Mouse (Mus musculus) heart, embryonic 14.5 days (tissue): ENCODE measurements around the gene Ascc3. TPM values are rescaled to one million over a fixed set of nuclear protein-coding genes. Genes with fewer than 3 reads are reported as not detected.

Experiments used
- ATAC-seq: fragments of 200-750 bp; cut with Nextera tagmentation; 2 replicates; pipeline ENCODE4 v1.8.0; 2017; ENCODE audit warnings: low read depth, moderate TSS enrichment; ENCODE audit not compliant: insufficient number of reproducible peaks, insufficient read depth, low FRiP score
- H3K27ac ChIP-seq, 2 experiments: fragments of 200-500 bp in 1 of 2; fragments of 300-500 bp in 1 of 2; sonication (generic) in 1 of 2; replicated peaks in 1 of 2; 2 replicates each; pipeline ENCODE4 v1.5.1; 2012 to 2014; ENCODE audit warnings: low read depth in 2 of 2, low read length in 2 of 2, control low read depth in 1 of 2, mild to moderate bottlenecking in 1 of 2, mixed read lengths in 1 of 2; ENCODE audit not compliant: control insufficient read depth in 1 of 2, insufficient read depth in 1 of 2
- H3K27me3 ChIP-seq: fragments of 300-500 bp; sonication (generic); 2 replicates; pipeline ENCODE4 v1.6.1; 2014; ENCODE audit warnings: mild to moderate bottlenecking, low read length, control low read depth; ENCODE audit not compliant: control insufficient read depth, insufficient read depth
- H3K36me3 ChIP-seq: fragments of 300-500 bp; sonication (generic); 2 replicates; pipeline ENCODE4 v1.6.1; 2014; ENCODE audit warnings: mild to moderate bottlenecking, control low read depth, low read length, mixed read lengths; ENCODE audit not compliant: control insufficient read depth, insufficient read depth
- H3K4me1 ChIP-seq, 2 experiments: fragments of 200-500 bp in 1 of 2; fragments of 300-500 bp in 1 of 2; sonication (generic) in 1 of 2; 2 replicates each; pipeline ENCODE4 v1.6.1; 2012 to 2014; ENCODE audit warnings: low read length in 2 of 2, control low read depth in 1 of 2, mixed read lengths in 1 of 2; ENCODE audit not compliant: control insufficient read depth in 2 of 2, insufficient read depth in 2 of 2
- H3K4me2 ChIP-seq: fragments of 300-500 bp; sonication (generic); 2 replicates; pipeline ENCODE4 v1.6.1; 2014; ENCODE audit warnings: mild to moderate bottlenecking, low read length
- H3K4me3 ChIP-seq, 2 experiments: fragments of 200-500 bp in 1 of 2; fragments of 300-500 bp in 1 of 2; sonication (generic) in 1 of 2; 2 replicates each; pipeline ENCODE4 v1.5.1; 2012 to 2014; ENCODE audit warnings: low read length in 2 of 2, mild to moderate bottlenecking in 2 of 2, control low read depth in 1 of 2, low read depth in 1 of 2, moderate library complexity in 1 of 2; ENCODE audit not compliant: control insufficient read depth in 1 of 2, insufficient read depth in 1 of 2
- H3K9ac ChIP-seq: fragments of 300-500 bp; sonication (generic); 2 replicates; pipeline ENCODE4 v1.6.1; 2014; ENCODE audit warnings: mild to moderate bottlenecking, low read length
- H3K9me3 ChIP-seq: fragments of 300-500 bp; sonication (generic); 2 replicates; pipeline ENCODE4 v1.6.1; 2016; ENCODE audit warnings: low read length, control low read depth; ENCODE audit not compliant: control insufficient read depth
- WGBS: fragments of 180-500 bp; shearing (Covaris S2); extraction: QIAGEN DNeasy Blood & Tissue Kit; methylation state at CpG from one replicate; pipeline ENCODE4 v1.1.7; 2014; 5-methylcytosine and 5-hydroxymethylcytosine counted together
- polyA plus RNA-seq: library from polyadenylated mRNA; unstranded; fragments of >200 nt; fragmentation: Nextera tagmentation; extraction: Ambion mirVana; gene quantifications from 2 replicates; pipeline ENCODE4 v1.2.1, GENCODE M21; 2014

Gene Ascc3
- polyA plus RNA-seq, 1 experiment from 2014 or later, result 19.0 TPM

DNA sequence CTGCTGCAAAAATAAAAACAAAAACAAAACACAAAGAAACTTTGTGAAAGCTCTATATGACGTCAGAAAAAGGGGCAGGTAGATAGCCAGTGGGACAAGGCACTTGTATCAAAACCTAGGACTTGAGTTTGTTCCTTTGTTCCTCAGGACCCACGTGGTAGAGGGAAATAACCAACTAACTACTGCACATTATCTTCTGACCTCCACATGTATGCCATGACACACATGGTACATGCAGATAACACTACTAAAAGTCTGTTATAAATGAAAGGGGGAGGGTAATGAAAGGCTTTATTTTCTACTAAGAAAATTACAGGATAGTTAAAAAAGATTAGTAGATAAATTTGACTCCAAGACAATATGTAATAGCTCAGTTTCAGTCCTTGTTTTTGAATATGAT is 109.3 kb downstream of the Ascc3 start:
- no peak overlapping the region for H3K4me3 ChIP-seq
- no peaks in the 10 kb centered on the region for H3K9me3 ChIP-seq
- no peak overlapping the region for H3K9ac ChIP-seq
- no peak overlapping the region for H3K4me2 ChIP-seq
- H3K27me3 ChIP-seq, result no peaks in the 10 kb centered on the region
- H3K27ac ChIP-seq, result no peak overlapping the region
- 57% methylated on average over 2 of the region's 2 CpGs for WGBS
- no peak for ATAC-seq
- H3K36me3 ChIP-seq, result peaks cover 11% of the 10 kb centered on the region
- H3K4me1 ChIP-seq, result no peaks in the 10 kb centered on the region

DNA sequence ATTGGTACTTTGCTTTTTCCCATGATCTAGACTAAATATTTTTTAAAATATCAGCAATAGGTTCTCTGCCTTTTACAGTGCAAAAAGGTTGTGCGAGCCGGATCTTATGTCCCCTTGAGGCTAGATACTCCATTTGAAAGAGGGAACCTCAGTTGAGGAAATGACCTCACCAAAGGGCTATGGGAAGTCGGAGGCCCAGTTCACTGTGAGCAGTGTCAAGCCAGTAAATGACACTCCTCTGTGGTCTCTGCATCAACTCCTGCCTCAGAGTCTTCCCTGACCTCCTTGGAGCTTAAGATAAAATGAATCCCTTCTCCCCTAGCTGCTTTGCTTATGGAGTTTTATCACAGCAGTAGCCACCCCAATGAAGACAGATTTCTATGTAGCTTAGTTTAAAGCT is 109.9 kb downstream of the Ascc3 start:
- Histone ChIP-seq H3K27me3 (no peaks in the 10 kb centered on the region), H3K4me2 (no peak overlapping the region), H3K4me1 (no peaks in the 10 kb centered on the region), H3K9me3 (no peaks in the 10 kb centered on the region), H3K4me3 (no peak overlapping the region), H3K9ac (no peak overlapping the region), H3K27ac (no peak overlapping the region; a peak in 1 of 4 replicates), H3K36me3 (peaks cover 11% of the 10 kb centered on the region)
- ATAC-seq, result no peak
- WGBS, result 51% methylated on average over 3 of the region's 3 CpGs

DNA sequence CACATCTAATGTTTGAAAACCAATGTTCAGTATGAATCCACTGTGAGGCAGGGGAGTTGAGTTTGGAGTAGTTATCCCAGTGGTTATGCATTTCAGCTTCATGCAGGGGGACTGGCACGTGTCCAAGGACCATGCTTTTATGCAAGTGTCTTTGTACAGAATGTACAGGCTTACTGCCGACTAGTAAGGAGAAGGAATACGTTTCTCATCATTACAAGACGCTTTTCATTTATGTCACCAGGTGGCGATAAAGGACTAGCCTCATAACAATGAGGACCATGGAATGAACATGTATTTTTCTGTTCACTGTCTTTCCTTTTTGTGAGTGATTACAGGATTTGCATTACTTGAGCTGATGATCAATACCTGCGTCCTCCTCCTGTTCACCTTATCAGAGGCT is 111.7 kb downstream of the Ascc3 start:
- Histone ChIP-seq H3K36me3 (peaks cover 21% of the 10 kb centered on the region), H3K4me2 (no peak overlapping the region), H3K4me3 (no peak overlapping the region), H3K4me1 (no peaks in the 10 kb centered on the region), H3K27me3 (no peaks in the 10 kb centered on the region), H3K9ac (no peak overlapping the region), H3K9me3 (no peaks in the 10 kb centered on the region), H3K27ac (no peak overlapping the region)
- 22% methylated on average over 6 of the region's 6 CpGs for WGBS
- ATAC-seq, result no peak

DNA sequence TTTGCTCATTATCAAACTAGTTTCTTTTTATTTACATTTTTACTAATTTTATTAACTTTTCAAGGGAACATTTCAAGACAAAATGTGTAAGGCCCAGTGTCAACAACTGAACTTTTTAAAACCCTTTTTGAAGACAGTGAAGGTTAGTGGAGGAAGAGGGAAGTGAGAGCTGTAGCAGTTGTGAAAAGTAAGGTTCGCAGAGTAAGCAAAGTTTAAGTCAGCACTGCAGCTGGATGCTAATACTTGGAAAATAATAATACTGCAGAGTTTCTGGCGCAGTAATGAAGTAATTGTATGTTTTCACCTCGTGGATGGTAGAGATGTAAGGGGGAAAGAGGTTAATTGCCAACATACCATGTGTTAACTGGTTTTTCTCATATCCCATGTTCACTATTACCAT is 112.4 kb downstream of the Ascc3 start:
- H3K4me2 ChIP-seq, result no peak overlapping the region
- WGBS, result 85% methylated on average over 3 of the region's 3 CpGs
- no peak for ATAC-seq
- no peak overlapping the region for H3K4me3 ChIP-seq
- peaks cover 20% of the 10 kb centered on the region for H3K36me3 ChIP-seq
- H3K27ac ChIP-seq, result no peak overlapping the region
- no peak overlapping the region for H3K9ac ChIP-seq
- H3K9me3 ChIP-seq, result no peaks in the 10 kb centered on the region
- H3K27me3 ChIP-seq, result no peaks in the 10 kb centered on the region
- no peaks in the 10 kb centered on the region for H3K4me1 ChIP-seq

DNA sequence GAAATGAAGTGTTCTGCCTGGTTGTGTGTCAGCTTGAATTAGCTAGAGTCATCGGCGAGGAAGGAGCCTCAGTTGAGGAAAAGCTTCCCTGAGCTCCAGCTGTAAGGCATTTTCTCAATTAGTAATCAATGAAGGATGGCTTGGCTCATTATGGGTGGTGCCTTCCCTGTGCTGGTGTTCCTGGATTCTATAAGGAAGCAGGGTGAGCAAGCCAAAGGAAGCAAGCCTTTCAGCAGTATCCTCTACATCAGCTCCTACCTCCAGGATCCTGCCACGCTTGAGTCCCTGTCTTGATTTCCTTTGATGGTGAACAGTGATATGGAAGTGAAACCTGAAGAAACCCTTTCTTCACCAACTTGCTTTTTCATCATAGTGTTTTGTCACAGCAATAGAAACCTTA is 118.8 kb downstream of the Ascc3 start:
- H3K27me3 ChIP-seq, result no peaks in the 10 kb centered on the region
- no peak for ATAC-seq
- no peaks in the 10 kb centered on the region for H3K4me1 ChIP-seq
- no peak overlapping the region for H3K4me3 ChIP-seq
- H3K36me3 ChIP-seq, result peaks cover 28% of the 10 kb centered on the region
- H3K9me3 ChIP-seq, result no peaks in the 10 kb centered on the region
- no peak overlapping the region for H3K4me2 ChIP-seq
- WGBS, result 88% methylated on average over 3 of the region's 3 CpGs
- no peak overlapping the region for H3K27ac ChIP-seq
- no peak overlapping the region for H3K9ac ChIP-seq

DNA sequence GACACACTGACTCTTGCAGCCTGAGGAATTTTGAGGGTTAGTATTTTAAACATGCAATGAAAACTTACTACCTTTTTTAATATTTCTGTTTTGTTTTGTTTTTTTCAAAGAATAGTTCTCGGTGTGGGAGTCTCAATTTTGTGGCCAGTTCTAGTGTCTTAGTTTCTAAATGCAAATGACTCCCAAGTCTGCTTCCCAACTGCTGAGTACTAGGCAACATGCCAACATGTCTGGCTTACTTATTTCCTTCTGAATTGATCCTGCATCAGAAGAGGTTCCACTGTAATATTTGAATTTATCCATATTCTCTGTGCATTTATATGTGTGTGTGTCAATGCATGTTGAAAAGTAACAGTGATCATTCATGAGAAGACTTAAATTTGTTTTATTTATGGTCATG is 119.3 kb downstream of the Ascc3 start:
- 98% methylated on average over 1 of the region's 1 CpGs for WGBS
- Histone ChIP-seq H3K4me2 (no peak overlapping the region), H3K4me3 (no peak overlapping the region), H3K9ac (no peak overlapping the region), H3K27me3 (no peaks in the 10 kb centered on the region), H3K27ac (no peak overlapping the region), H3K36me3 (peaks cover 31% of the 10 kb centered on the region), H3K9me3 (no peaks in the 10 kb centered on the region), H3K4me1 (no peaks in the 10 kb centered on the region)
- ATAC-seq, result no peak

DNA sequence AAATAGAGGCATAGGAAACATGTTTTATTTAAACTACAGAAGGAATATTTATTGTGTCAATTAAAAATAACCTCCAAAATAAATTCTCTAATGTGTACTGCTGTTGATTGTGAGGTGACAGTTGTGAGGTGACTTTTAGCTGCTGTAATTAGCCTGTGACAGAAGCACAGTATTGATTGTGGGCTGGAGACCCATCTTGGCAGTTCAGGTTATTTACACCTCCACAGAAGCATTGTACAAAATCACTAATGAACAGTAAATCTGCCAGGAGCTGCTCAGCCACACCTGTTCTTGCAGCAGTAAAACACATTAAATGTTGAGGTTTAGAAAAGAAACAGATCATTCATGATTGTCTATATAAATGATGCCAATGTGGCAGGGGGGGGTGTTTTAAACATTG is 141.0 kb downstream of the Ascc3 start:
- no peak for ATAC-seq
- Histone ChIP-seq H3K4me1 (no peaks in the 10 kb centered on the region), H3K4me3 (no peak overlapping the region), H3K9ac (no peak overlapping the region), H3K27ac (no peak overlapping the region), H3K9me3 (no peaks in the 10 kb centered on the region), H3K27me3 (no peaks in the 10 kb centered on the region), H3K4me2 (no peak overlapping the region), H3K36me3 (peaks cover 26% of the 10 kb centered on the region)

DNA sequence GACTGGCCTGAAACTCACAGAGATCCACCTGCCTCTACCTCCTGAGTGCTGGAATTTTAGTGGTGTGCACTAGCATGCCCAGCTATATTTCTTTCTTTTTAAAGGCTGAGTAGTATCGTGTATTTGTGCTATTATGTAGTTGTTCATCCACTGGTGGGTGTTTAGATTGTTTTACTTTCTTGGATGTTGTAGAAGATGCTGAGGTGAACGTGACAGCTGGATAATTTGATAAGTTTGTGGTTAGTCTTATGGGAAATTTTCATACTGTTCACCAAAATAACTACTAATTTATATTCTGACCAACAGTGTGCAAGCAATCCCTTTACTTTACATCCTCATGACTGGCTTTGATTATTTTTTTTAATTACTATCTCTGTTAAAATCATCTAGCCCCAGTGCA is 169.6 kb downstream of the Ascc3 start:
- WGBS, result 84% methylated on average over 2 of the region's 2 CpGs
- no peak overlapping the region for H3K27ac ChIP-seq
- H3K36me3 ChIP-seq, result peaks cover 8% of the 10 kb centered on the region
- H3K9me3 ChIP-seq, result no peaks in the 10 kb centered on the region
- H3K27me3 ChIP-seq, result no peaks in the 10 kb centered on the region
- H3K9ac ChIP-seq, result no peak overlapping the region
- H3K4me1 ChIP-seq, result no peaks in the 10 kb centered on the region
- H3K4me3 ChIP-seq, result no peak overlapping the region
- H3K4me2 ChIP-seq, result no peak overlapping the region
- ATAC-seq, result no peak
